Mouse (Mus musculus) testis, adult 2 months (tissue): ENCODE measurements around the gene Cyp3a57. TPM values are rescaled to one million over a fixed set of nuclear protein-coding genes. Genes with fewer than 3 reads are reported as not detected.
"Not testable (repeated sequence)": the region's sequence is repeated elsewhere in the genome, so short reads cannot be mapped to it uniquely, and the experiment has no call there.

ENCODE experiments used
- H3K27ac ChIP-seq: fragments of 200-500 bp; 2 replicates; pipeline ENCODE4 v1.5.1; 2012; ENCODE audit warnings: low read depth, low read length; ENCODE audit not compliant: control insufficient read depth, insufficient read depth
- H3K27me3 ChIP-seq: fragments of 200-500 bp; 2 replicates; pipeline ENCODE4 v1.6.1; 2012; ENCODE audit warnings: mild to moderate bottlenecking, low read length, moderate library complexity; ENCODE audit not compliant: control insufficient read depth, insufficient read depth
- H3K36me3 ChIP-seq: fragments of 200-500 bp; 2 replicates; pipeline ENCODE4 v1.6.1; 2012; ENCODE audit warnings: mild to moderate bottlenecking, low read length; ENCODE audit not compliant: control insufficient read depth, insufficient read depth
- H3K4me1 ChIP-seq: fragments of 200-500 bp; 2 replicates; pipeline ENCODE4 v1.6.1; 2012; ENCODE audit warnings: low read length; ENCODE audit not compliant: control insufficient read depth, insufficient read depth
- H3K4me3 ChIP-seq: fragments of 200-500 bp; 2 replicates; pipeline ENCODE4 v1.5.1; 2012; ENCODE audit warnings: low read depth, mild to moderate bottlenecking, low read length, moderate library complexity, mixed read lengths; ENCODE audit not compliant: control insufficient read depth
- CTCF ChIP-seq: fragments of 200-500 bp; IDR thresholded peaks from 2 replicates; pipeline ENCODE4 v1.5.1; 2012; ENCODE audit warnings: low read depth, mild to moderate bottlenecking, inconsistent platforms, low read length, moderate library complexity; ENCODE audit not compliant: control insufficient read depth, insufficient read depth, insufficient replicate concordance
- POLR2A ChIP-seq: fragments of 200-500 bp; IDR thresholded peaks from 2 replicates; pipeline ENCODE4 v1.6.1; 2012; ENCODE audit warnings: low read depth, mild to moderate bottlenecking, inconsistent platforms, low read length, moderate library complexity; ENCODE audit not compliant: control insufficient read depth
- polyA plus RNA-seq: library from polyadenylated mRNA; depleted of rRNA; stranded (reverse); fragments of >200 nt; gene quantifications from 2 replicates; pipeline ENCODE4 v1.2.3, GENCODE M21; 2012; rRNA removed

The Cyp3a57 gene
- polyA plus RNA-seq, 1 experiment, result 0.20 TPM

DNA sequence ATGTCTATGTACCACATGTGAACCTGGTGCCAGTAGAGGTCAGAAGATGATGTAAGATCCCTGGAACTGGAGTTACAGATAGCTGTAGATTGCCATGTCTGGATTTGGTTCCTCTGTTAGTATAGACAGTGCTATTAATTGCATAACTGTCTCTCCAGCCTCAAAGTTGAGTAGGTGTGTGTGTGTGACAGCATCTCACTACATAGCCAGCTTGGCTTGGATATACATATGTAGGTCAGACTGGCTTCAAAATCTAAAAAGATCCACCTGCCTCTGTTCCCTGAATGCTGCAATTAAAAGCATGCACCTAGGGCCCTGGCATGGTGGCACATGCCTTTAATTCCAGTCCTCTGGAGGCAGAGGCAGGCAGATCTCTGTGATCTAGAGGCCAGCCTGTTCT is 4.6 kb downstream of the Cyp3a57 start:
- H3K27me3 ChIP-seq, result no peaks in the 10 kb centered on the region
- H3K36me3 ChIP-seq, result no peaks in the 10 kb centered on the region
- no peak overlapping the region for H3K27ac ChIP-seq
- no peak for TF ChIP-seq CTCF
- no peak for TF ChIP-seq POLR2A
- H3K4me3 ChIP-seq, result no peak overlapping the region
- H3K4me1 ChIP-seq, result no peaks in the 10 kb centered on the region

DNA sequence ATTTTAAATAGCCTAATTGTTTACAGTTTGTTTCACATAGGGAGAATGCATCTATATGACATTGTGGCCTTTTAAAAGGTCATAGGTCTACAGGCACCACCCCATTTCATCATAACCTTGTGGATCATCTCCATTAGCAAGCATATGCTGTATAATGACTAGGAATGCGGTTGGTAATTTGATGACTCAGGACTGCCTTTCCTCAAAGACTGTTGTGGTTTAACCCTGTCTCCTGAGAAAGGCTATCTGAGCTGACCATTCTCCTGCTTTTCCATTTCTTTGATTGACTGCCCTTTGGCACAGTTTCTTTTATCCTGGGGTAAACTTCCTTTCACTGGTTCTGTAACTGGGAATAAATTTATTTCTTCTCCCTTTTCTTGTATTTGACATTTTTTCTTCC is 8.0 kb downstream of the Cyp3a57 start:
- Histone ChIP-seq H3K4me3 (no peak overlapping the region), H3K36me3 (no peaks in the 10 kb centered on the region), H3K27me3 (no peaks in the 10 kb centered on the region), H3K27ac (no peak overlapping the region), H3K4me1 (no peaks in the 10 kb centered on the region)
- no peak for TF ChIP-seq POLR2A
- no peak for TF ChIP-seq CTCF

- not testable (repeated sequence) for H3K36me3 ChIP-seq, H3K4me3 ChIP-seq, H3K4me1 ChIP-seq, H3K27me3 ChIP-seq, H3K27ac ChIP-seq
Measured at GRCm38 (mm10) chr5:145415416-145415815, 70.3 kb downstream of the Cyp3a57 start.

DNA sequence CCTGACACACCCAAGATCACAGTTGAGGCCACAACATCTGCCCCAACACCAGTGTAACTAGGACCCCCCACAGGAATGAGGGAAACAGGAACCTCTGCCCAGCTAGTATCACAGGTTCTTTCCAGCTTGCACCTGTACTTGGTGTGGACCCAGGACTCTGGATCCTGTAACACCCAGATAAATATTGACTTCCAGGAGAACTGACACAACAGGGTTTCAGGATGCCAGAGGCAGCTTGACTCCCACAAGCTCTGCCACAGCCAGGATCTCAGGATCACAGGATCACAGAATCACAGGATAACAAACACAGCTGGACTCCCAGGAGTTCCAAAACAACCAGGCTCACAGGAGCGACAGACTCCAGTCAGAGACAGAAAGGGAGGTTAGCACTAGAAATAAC is 77.2 kb downstream of the Cyp3a57 start:
- H3K4me3 ChIP-seq, result no peak overlapping the region
- no peaks in the 10 kb centered on the region for H3K4me1 ChIP-seq
- H3K36me3 ChIP-seq, result no peaks in the 10 kb centered on the region
- TF ChIP-seq POLR2A, result no peak
- no peak for TF ChIP-seq CTCF
- H3K27ac ChIP-seq, result no peak overlapping the region
- no peaks in the 10 kb centered on the region for H3K27me3 ChIP-seq

GRCm38 (mm10) chr5:145431004-145431403 is 85.9 kb downstream of the Cyp3a57 start:
- Histone ChIP-seq H3K4me3 (no peak overlapping the region), H3K27me3 (no peaks in the 10 kb centered on the region), H3K27ac (no peak overlapping the region), H3K36me3 (no peaks in the 10 kb centered on the region), H3K4me1 (no peaks in the 10 kb centered on the region)
- no peak for TF ChIP-seq CTCF
- TF ChIP-seq POLR2A, result no peak

DNA sequence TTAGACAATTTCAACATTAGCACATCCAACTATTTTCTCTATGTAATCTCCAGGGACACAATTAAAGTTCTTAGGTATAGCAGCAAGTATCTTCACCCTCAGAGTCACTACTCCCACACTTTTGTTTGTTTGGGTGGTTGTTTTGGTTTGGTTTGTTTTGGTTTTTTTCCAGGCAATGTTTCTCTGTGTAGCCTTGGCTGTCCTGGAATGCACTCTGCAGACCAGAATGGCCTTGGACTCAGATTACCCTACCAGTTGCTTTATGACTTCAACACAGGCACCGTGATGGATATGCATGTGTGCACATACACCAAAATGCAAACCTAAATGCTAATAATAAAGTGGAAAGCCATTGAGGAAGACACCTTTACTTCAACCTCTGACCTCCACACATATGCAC is 88.6 kb downstream of the Cyp3a57 start:
- TF ChIP-seq POLR2A (no peak), CTCF (no peak)
- no peaks in the 10 kb centered on the region for H3K4me1 ChIP-seq
- H3K27me3 ChIP-seq, result no peaks in the 10 kb centered on the region
- H3K27ac ChIP-seq, result no peak overlapping the region
- H3K4me3 ChIP-seq, result no peak overlapping the region
- no peaks in the 10 kb centered on the region for H3K36me3 ChIP-seq

Other genes with a start within 250 kb of the Cyp3a57 start
- 65.6 and 71.7 TPM in 2 replicates for gene Arpc1b, start 231.1 kb upstream of the Cyp3a57 start, polyA plus RNA-seq
- gene Pdap1, start 205.0 kb upstream of the Cyp3a57 start, polyA plus RNA-seq, result 31.2 and 31.7 TPM in 2 replicates
- 86.5 and 87.0 TPM in 2 replicates for gene Bud31, start 204.9 kb upstream of the Cyp3a57 start, polyA plus RNA-seq
- 19.5 and 22.2 TPM in 2 replicates for gene Ptcd1, start 178.2 kb upstream of the Cyp3a57 start, polyA plus RNA-seq
- 23.0 and 25.5 TPM in 2 replicates for gene Cpsf4, start 178.1 kb upstream of the Cyp3a57 start, polyA plus RNA-seq
- gene Atp5j2, start 153.2 kb upstream of the Cyp3a57 start, polyA plus RNA-seq, result 98.4 and 101 TPM in 2 replicates
- gene Zkscan14, start 143.4 kb upstream of the Cyp3a57 start, polyA plus RNA-seq, result 3.3 and 3.4 TPM in 2 replicates
- 8.2 and 9.4 TPM in 2 replicates for gene Zkscan5, start 140.7 kb upstream of the Cyp3a57 start, polyA plus RNA-seq
- gene Zfp655, start 113.6 kb upstream of the Cyp3a57 start, polyA plus RNA-seq, result 5.9 and 7.4 TPM in 2 replicates
- gene Zscan25, start 64.8 kb upstream of the Cyp3a57 start, polyA plus RNA-seq, result 4.9 and 5.2 TPM in 2 replicates
- gene Cyp3a16, start 124.4 kb downstream of the Cyp3a57 start, polyA plus RNA-seq, result not detected in 2 replicates
- gene Cyp3a41b, start 239.5 kb downstream of the Cyp3a57 start, polyA plus RNA-seq, result not detected in 2 replicates